Mouse (Mus musculus): ENCODE results near the gene Zfp352.
"Not testable (repeated sequence)": the region's sequence is repeated elsewhere in the genome, so short reads cannot be mapped to it uniquely, and the experiment has no call there.

The Zfp352 gene

GRCm38 (mm10) chr4:90218520-90218919 is at the start of gene Zfp352:
Zfp352 (plus strand) TSS chr4:90218820.
- DNase-seq (ENCODE audit: low read depth, low spot score): no peak

GRCm38 (mm10) chr4:90170890-90171483 is 47.6 kb upstream of the Zfp352 start:
- DNase-seq (ENCODE audit: low read depth, low spot score): no peak

GRCm38 (mm10) chr4:90174036-90174435 is 44.6 kb upstream of the Zfp352 start:
- no peak for DNase-seq (ENCODE audit: low read depth, low spot score)

DNA sequence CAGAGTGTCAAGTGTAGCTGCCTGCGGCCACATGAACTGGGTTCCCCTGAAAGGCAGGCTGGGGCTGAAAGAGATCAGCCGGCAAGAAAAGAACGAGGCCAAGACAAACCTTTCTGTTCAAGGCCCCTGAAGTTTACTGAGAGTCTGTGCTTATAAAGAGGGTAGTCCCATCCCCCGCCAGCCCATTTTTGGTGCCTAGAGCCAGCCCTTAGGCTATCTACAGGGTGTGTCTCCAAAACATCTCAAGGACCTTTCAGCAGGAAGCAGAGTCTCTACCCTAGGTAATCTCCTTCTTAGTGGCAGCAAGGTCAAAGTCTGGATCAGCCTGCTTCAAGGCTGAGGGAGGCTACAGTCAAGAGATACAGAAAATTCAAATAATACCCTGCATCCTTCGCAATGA is 15.2 kb upstream of the Zfp352 start:
- DNase-seq (ENCODE audit: low read depth, low spot score): no peak

- DNase-seq (ENCODE audit: low read depth, low spot score): no peak
Observed at GRCm38 (mm10) chr4:90211475-90211874, 7.1 kb upstream of the Zfp352 start.

- no peak for DNase-seq (ENCODE audit: low read depth, low spot score)
Observed at GRCm38 (mm10) chr4:90212076-90212475, 6.5 kb upstream of the Zfp352 start.

- DNase-seq (ENCODE audit: low read depth, low spot score): not testable (repeated sequence)
Observed at GRCm38 (mm10) chr4:90235646-90236045, 17.0 kb downstream of the Zfp352 start.

- no peak for DNase-seq (ENCODE audit: low read depth, low spot score)
Observed at GRCm38 (mm10) chr4:90269781-90270180, 51.2 kb downstream of the Zfp352 start.

All from CD4-positive helper T cell, adult 2 months (primary cell).